Mouse (Mus musculus): ENCODE measurements at regions not wholly inside any gene's neighbourhood (a gene's known extent, or its start where the extent isn't known, plus 50 kb on each side); places are given as distances from the start of the nearest gene placed in this dataset.
A peak's percentile ranks its signal among the peaks of the same experiment; 100 is the strongest.

- no peak for DNase-seq (ENCODE audit: low read depth)
Observed at GRCm38 (mm10) chr3:149423491-149423890, 433.1 kb upstream of the Adgrl2 start.

GRCm38 (mm10) chr3:149415081-149415480, 424.7 kb upstream of the Adgrl2 start:
- DNase-seq (ENCODE audit: low read depth) = no peak

GRCm38 (mm10) chr3:149413114-149413513, 422.8 kb upstream of the Adgrl2 start:
- DNase-seq (ENCODE audit: low read depth) = no peak

- DNase-seq (ENCODE audit: low read depth) = no peak
Observed at GRCm38 (mm10) chr3:149410518-149410917, 420.2 kb upstream of the Adgrl2 start.

- DNase-seq (ENCODE audit: low read depth) = no peak
Observed at GRCm38 (mm10) chr3:149408858-149409257, 418.5 kb upstream of the Adgrl2 start.

- DNase-seq (ENCODE audit: low read depth) = no peak
Observed at GRCm38 (mm10) chr3:149405872-149406271, 415.5 kb upstream of the Adgrl2 start.

GRCm38 (mm10) chr3:149404691-149405090, 414.3 kb upstream of the Adgrl2 start:
- DNase-seq (ENCODE audit: low read depth) = no peak

GRCm38 (mm10) chr3:149402496-149402895, 412.1 kb upstream of the Adgrl2 start:
- no peak for DNase-seq (ENCODE audit: low read depth)

GRCm38 (mm10) chr3:149395082-149395481, 404.7 kb upstream of the Adgrl2 start:
- DNase-seq (ENCODE audit: low read depth) = no peak

- no peak for DNase-seq (ENCODE audit: low read depth)
Observed at GRCm38 (mm10) chr3:149393317-149394172, 403.2 kb upstream of the Adgrl2 start.

GRCm38 (mm10) chr3:149392164-149392563, 401.8 kb upstream of the Adgrl2 start:
- DNase-seq (ENCODE audit: low read depth) = no peak

GRCm38 (mm10) chr3:149387537-149387936, 397.2 kb upstream of the Adgrl2 start:
- no peak for DNase-seq (ENCODE audit: low read depth)

- DNase-seq (ENCODE audit: low read depth) = no peak
Observed at GRCm38 (mm10) chr3:149386027-149386426, 395.7 kb upstream of the Adgrl2 start.

GRCm38 (mm10) chr3:149385336-149385735, 395.0 kb upstream of the Adgrl2 start:
- no peak for DNase-seq (ENCODE audit: low read depth)

GRCm38 (mm10) chr3:149381559-149382245, 391.3 kb upstream of the Adgrl2 start:
- DNase-seq (ENCODE audit: low read depth) = peak; percentile 12

GRCm38 (mm10) chr3:149381051-149381450, 390.7 kb upstream of the Adgrl2 start:
- DNase-seq (ENCODE audit: low read depth) = no peak

- DNase-seq (ENCODE audit: low read depth) = no peak
Observed at GRCm38 (mm10) chr3:149379866-149380472, 389.6 kb upstream of the Adgrl2 start.

GRCm38 (mm10) chr3:149379249-149379865, 389.0 kb upstream of the Adgrl2 start:
- DNase-seq (ENCODE audit: low read depth) = no peak

- DNase-seq (ENCODE audit: low read depth) = no peak
Observed at GRCm38 (mm10) chr3:149371439-149371838, 381.1 kb upstream of the Adgrl2 start.

GRCm38 (mm10) chr3:149370517-149371227, 380.3 kb upstream of the Adgrl2 start:
- no peak for DNase-seq (ENCODE audit: low read depth)

- DNase-seq (ENCODE audit: low read depth) = no peak
Observed at GRCm38 (mm10) chr3:149367888-149368287, 377.5 kb upstream of the Adgrl2 start.

- no peak for DNase-seq (ENCODE audit: low read depth)
Observed at GRCm38 (mm10) chr3:149360164-149360563, 369.8 kb upstream of the Adgrl2 start.

Measured in fibroblast of lung, adult 2 months (primary cell).